Mouse (Mus musculus) CD8-positive naive resting alpha-beta T cell, adult 2 months (primary cell): ENCODE data around the gene Asic3.

ENCODE experiments used
- DNase-seq, 2 experiments: peaks; one replicate each; pipeline ENCODE4 v3.0.0; 2022; ENCODE audit warnings: low read depth in 2 of 2, low spot score in 2 of 2

Gene Asic3

DNA sequence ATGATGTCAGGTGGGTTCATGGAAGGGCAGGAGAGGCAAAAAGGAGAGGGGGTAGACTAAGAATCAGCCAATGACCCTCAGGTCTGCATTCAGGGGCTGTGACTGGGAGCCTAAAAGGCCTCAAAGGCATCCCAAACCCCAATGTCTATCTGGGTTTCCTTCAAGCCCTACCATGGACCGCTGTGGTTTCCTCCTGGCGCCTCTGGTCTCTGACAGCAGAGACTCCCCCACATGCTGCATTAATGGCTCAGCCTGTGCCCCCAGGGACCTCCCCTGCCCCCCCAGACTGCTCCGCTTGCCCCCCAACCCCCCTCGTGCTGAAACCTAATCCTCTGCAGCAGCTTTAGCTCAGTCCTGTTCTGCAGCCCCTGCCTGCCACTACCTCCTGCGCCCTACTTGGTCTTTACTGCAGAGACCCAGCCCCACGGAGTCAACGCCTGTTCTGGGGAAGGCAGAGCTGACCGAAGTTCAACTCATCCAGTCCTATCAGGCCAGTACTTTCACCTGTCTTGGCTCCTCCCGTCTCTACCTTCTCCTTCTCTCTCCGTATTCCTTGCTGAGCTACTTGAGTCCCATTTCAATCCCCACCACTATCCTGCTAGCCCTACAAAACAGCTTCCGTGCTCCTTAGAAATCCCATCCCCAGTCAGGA, at the start of gene Asic3:
Gene Asic3, plus strand, starts transcription at position 351 of the 652 bp plus-strand sequence.
- DNase-seq: no peak

DNA sequence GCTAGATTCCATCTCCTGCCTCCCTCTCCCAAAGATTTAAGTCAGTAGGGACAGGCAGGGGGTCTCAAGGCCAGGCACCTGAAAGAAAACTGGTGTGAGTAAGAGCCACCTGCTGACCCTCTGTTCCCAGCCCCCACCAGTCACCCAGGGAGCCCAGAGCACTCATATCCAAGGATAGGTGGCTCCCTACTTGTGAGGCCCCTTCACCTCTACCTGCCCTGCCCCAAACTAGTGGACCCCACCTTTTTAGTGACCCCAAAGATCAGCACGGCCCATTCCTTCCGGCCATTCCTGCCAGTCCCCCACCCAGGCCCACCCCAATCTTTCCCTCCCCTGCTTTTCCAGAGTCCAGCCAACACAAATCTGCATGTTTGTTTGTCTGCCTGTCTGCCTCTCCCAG, 49.7 kb upstream of the Asic3 start:
- DNase-seq: no peak

DNA sequence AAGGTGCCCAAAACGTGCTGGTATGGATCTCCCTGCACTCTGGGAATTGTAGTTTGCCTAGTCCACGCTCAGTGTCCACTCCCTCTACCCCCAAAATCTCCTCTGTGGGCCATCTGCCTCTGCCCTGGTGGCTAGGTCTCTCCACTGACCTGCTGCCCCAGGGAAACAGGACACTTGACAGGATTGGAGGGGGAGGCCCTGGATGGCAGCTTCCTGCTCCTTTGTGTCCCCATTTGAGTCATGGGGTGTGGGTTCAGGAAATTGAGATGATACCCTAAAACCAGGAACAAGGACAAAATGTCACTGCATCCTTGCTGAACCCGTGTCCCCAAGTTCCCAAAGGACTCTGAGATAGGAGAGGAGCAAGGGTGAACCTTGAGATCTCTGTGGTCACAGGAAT, 49.1 kb upstream of the Asic3 start:
- no peak for DNase-seq

DNA sequence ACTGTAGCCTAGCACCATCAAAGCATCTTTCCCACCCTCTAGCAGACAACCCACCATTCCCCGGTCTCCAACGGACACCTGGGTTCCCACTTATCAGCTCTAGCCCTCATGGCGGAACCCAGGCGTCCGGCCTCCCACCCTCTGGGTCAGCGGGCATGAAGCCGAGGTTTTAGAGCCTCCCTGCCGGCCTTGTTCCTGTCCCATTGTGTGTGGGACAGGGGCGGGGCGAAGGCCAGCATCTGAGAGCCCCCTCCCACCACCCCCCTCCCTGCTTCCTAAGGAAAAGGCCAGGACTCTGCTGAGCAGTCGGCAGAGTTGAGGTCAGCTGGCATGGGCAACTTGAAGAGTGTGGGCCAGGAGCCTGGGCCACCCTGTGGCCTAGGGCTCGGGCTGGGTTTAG, 48.7 kb upstream of the Asic3 start, which contains the start of gene Nos3:
Gene Nos3, plus strand, starts transcription at position 303 of the 400 bp plus-strand sequence.
- no peak for DNase-seq

DNA sequence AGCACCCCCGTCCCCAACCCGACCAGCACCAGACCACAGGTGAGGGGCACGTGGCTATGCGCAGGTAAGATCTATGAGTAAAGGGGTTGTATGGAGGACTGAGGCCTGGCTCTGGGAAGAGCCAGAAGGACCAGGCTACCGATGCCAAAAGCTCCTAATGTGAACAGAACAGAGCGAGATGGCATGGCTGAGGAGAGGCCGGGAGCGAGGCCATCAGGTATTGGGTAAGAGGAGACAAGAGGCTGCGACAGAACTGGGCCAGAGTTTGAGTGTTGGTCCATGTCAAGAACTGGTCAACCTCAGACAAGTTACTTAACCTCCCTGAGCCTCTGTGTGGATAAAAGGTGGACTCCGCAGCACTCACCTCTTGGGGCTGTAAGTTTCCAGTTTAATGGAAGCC, 48.2 kb upstream of the Asic3 start:
- no peak for DNase-seq

DNA sequence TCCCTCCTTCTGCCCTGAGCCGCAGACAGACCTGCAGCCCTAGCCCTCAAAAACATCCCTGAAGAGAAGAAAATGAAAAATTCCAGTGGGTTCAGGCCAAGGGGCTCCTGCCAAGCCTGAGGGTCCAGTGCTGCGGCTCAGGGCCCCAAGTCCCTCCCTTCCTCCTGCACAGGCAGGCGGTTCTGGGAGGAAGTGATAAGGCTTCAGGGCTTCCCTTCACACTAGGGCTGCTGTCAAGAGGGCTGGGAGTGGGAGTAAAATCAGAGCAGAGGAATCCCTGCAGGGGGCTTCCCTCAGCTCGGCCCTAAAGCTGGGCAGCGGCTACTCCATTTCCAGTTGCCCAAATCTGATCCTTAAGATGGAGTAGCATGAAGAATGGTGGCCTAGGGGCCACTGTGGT, 47.7 kb upstream of the Asic3 start:
- no peak for DNase-seq

DNA sequence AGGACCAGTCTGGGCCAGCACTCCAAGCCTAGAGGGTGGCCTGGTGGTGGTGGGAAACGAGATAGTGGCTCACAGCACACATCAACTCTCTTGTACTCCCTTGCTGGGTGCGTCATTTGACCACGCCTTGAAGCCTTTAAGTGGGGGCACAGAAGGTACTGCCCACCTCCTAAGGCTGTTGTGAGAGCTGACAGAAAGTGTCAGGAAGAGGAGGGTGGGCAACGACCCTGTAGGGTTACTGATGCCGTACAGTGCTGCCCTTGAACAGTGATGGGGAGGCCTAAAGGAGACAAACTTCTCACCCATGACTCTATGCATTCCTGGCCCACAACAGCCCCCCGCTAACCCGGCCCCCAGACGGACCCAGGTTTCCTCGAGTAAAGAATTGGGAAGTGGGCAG, 46.8 kb upstream of the Asic3 start:
- DNase-seq: no peak

DNA sequence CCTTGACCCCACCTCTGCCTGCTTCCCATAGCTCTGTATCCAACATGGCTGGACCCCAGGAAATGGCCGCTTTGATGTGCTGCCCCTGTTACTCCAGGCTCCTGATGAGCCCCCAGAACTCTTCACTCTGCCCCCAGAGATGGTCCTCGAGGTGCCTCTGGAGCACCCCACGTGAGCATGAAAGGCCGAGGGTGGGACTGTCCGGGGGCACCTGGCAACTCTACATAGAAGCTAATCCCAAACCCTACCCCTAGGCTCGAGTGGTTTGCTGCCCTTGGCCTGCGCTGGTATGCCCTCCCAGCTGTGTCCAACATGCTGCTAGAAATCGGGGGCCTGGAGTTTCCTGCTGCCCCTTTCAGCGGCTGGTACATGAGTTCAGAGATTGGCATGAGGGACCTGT, 43.4 kb upstream of the Asic3 start:
- DNase-seq: no peak

DNA sequence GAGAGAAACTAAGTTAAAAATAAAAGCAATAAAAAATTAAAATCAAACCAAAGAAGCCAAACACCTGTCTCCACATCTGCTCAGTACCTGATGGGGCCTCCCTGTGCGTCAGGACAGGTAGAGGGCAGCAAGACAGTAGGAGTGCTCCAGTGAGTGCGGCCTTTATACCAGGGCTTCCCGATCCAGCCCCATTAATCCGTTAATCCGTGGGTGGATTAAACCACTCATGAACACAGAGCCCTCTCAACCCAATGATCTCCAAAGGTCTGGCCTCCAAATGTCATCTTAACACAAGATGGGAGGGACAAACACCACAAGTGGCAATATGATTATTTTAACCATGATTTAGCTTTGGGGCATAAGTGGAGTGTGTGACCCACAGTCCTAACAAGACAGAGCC, 39.4 kb upstream of the Asic3 start:
- DNase-seq: no peak

DNA sequence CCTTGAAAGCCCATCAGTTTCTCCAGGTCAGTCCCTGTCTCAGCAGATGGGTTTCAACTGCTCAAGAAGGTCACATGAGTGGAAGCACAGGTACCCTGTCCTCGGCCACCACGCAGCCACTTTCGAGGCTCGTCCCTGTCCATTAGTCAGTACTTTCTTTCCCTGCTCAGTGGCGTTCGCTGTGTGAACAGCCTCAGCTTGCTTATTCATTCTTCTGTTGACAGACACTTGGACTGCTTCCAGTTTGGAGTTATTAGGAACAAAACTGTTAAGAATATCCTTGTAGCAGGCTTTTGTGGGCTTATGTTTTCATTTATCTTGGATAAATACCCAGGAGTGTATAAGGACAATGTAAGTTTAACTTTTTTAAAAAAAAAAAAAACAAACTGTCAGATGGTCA, 39.0 kb upstream of the Asic3 start:
- DNase-seq: no peak

DNA sequence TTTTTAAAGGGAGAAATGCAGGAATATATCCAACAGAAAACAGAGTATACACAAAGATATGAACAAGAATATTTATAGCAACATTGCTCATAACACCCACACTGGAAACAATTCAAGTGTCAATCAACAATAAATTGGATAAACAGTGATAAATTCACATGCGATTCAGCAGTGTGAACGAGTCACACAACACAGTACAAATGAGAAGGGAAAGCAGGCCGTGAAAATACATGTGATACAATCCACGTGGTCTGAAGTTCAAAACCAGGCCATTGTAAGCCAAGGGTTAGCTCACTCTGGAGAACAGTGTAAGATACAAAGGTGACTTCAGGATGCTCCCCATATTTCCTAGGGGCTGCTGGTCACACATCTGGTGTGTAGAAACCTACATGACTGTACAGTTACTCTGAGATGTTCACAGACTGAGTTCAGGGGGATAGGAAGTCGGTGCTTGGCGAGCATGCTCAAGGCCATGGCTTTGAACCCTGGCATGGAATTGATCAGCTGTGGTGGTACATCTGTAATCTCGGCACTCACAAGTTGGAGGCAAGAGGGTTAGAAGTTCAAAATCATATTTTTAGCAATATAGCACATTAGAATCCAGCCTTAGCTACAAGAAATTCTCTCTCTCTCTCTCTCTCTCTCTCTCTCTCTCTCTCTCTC, 38.4 kb upstream of the Asic3 start:
- DNase-seq: no peak

DNA sequence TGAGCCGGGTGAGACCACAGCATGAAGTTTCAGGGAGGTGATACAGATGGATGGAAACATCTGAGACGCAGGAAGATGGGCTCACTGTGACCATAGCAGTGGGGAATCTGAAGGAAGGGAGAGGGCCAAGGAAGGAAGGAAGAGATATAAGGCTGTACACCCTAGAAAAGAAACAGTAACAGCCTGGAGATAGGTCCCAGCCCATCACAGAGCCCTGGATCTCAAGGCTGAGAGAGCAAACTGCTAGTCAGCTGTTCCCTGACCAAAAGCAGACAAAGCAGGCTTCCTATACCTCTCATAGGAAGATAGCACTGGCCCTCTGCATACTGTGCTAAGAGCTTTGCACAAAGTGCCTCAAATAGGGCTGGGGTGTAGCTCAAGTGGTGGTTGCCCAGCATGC, 34.5 kb upstream of the Asic3 start:
- DNase-seq: no peak

DNA sequence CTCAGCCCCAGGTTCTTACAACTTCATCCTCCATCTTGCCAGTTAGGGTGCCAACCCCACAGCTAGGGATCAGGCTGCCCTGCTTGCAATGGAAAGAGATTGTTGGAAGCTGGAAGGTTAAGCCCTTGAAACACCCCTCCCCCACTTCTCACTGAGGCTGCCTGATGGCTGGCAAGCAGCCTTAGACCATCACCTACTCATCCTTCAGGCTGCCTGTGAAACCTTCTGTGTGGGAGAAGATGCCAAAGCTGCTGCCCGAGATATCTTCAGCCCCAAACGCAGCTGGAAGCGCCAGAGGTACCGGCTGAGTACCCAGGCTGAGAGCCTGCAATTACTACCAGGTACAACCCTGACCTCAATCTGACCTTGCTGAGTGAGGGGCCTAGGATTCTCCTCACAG, 33.7 kb upstream of the Asic3 start:
- DNase-seq: no peak

DNA sequence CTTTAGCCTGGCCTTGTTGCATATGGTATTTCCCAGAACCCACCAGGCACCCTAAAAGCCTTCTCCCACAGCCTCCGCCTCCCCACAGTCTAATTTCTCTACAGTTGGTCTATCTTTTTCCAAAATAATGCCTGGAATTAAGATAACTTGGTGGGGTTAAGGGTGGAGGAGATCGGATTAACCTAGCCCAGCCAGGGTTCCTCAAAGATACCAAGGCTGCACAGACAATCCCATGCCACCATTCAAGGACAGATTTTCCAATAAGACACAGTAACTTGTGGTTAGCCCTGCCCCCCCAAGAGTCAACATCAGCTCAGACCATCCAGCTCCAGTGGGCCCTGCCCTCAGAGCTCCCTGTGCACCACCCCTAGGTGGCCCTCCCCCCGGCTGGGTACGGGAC, 32.7 kb upstream of the Asic3 start:
- no peak for DNase-seq

DNA sequence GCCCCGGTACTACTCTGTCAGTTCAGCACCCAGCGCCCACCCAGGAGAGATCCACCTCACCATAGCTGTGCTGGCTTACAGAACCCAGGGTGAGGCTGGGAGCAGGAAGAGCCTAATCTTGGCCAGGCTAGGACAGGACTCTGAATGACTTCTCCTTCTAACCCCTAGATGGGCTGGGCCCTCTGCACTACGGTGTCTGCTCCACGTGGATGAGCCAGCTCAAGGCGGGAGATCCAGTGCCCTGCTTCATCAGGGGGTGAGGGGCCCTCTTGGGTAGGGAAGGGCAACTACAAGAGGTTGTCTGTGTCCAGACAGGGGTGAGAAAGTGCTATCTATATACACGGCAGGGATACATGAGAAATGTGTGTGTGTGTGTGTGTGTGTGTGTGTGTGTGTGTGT, 31.7 kb upstream of the Asic3 start:
- DNase-seq: no peak

DNA sequence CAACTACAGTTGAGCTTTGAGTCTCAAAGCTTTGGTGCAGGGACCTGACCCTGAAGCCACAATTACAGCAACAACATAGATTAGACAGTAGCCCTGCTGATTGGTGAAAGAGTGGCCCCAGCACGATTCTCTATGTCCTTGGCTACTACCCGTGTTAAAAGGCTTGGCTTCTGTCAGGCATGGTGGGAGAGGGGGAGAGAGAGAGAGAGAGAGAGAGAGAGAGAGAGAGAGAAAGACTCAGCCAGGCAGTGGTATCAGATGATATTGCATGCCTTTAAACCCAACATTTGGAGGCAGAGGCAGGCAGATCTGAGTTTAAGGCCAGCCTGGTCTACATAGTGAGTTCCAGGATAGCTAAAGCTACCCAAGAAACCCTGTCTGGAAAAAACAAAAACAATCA, 31.2 kb upstream of the Asic3 start:
- DNase-seq: no peak

DNA sequence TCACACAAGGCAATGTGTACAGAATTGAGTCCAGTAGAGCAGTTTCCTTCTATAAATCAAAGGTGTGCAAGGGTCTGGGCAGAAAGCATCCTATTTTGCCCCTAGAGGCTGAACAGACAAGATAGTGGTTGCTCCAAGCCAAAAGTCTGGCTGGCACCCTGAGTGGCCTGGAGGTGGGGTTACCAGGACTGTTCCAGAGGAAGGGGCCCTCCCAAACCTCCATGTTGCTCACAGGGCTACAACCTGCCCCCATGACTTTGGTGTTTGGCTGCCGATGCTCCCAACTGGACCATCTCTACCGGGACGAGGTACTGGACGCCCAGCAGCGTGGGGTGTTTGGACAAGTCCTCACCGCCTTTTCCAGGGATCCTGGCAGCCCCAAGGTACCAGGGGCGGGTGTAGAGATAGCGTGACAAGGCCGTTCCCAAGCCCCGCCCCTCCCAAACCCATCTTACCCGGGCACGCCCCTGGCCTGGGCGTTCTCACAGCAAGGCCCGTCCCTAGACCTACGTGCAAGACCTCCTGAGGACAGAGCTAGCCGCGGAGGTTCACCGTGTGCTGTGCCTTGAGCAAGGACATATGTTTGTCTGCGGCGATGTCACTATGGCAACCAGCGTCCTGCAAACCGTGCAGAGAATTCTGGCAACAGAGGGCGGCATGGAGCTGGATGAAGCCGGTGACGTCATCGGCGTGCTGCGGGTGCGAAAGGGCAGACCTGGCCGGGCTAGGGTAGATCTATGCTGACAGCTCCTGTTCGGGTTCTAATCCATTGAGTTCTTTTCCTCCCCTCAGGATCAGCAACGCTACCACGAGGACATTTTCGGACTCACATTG, 29.9 kb upstream of the Asic3 start:
- peak; percentile 76 to 83 for DNase-seq

DNA sequence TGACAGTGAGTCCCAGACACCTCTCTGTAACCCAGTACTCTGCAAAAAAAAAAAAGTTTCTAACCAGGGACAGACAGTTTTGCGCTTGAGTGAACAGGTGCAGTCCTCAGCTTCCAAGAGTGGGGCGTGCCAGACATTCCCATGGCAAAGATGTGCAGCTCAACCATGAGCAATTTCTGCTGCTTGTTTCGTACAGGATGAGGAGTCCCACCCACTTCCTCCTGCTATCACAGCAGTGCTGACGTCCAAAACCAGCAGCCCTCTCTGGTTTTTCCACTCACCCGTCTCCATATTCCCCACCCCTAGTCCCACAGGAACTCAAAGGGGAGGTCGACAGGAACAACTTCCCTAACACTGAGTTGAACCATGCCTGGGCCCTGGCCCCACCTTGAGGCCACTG, 28.8 kb upstream of the Asic3 start:
- DNase-seq: no peak

DNA sequence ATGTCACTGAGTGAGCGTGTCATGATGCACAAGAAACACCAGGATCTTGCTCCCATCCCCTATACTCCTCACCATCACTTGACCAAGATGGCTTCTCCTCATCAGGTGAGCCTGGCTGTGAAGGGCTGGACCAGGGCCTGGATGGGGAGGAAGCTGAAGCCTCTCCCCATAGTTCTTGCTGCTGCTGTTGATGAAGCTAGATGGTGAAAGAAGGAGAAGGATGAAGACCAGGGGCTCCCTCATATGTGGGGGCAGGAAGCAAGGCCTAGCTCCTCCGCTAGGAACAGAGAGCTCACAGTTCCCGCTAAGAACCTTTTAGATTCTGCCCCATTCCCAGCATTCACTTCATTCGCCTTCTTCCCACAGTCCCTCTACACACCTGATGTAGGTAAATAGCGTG, 27.8 kb upstream of the Asic3 start:
- DNase-seq: no peak

DNA sequence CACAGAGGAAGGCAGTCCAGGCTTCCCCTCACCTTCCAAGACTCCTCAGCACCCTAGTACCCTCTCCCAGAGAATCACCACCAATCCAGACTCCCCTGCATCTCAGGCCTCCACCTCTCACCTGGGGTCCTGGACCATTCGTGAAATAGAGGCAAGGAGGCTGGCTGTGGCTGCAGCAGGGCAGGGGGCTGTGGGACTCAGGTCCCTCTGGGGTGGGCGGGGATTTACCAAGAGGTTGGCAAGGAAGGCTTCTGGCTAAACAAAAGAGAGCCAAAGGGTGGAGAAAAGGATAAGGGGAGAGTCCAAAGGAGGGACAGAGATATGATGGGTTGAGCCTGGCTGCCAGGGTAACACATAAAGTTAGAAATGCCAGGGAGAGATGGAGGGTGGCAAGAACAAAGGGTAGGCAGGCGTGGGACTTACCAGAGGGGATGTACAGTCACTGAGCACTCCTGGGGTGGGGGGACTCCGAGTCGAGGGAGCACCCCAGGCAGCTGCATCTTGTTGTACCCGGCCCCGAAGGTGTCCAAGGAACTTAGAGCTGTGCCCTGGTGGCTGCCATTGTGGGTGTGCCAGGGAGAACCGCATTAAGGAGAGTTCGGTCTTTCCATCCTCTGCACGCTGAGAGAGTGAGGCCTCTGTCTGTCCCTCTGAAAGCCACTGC, 27.2 kb upstream of the Asic3 start:
- no peak for DNase-seq
